Mouse (Mus musculus) cerebellum, adult 2 months (tissue): ENCODE data around the gene Sh2b1. TPM values are rescaled to one million over a fixed set of nuclear protein-coding genes. Genes with fewer than 3 reads are reported as not detected.

ENCODE experiments used
- DNase-seq, 2 experiments: peaks; one replicate each; pipeline ENCODE4 v3.0.0; 2021
- H3K27ac ChIP-seq: fragments of 200-500 bp; 2 replicates; pipeline ENCODE4 v1.5.1; 2012; ENCODE audit warnings: low read length, control low read depth, inconsistent platforms; ENCODE audit not compliant: insufficient read depth
- H3K27me3 ChIP-seq: fragments of 200-500 bp; 2 replicates; pipeline ENCODE4 v1.6.1; 2012; ENCODE audit warnings: inconsistent platforms, mild to moderate bottlenecking, low read length, moderate library complexity; ENCODE audit not compliant: control insufficient read depth, insufficient read depth
- H3K4me1 ChIP-seq: fragments of 200-500 bp; 2 replicates; pipeline ENCODE4 v1.6.1; 2011; ENCODE audit warnings: low read length; ENCODE audit not compliant: control insufficient read depth, insufficient read depth
- H3K4me3 ChIP-seq: fragments of 200-500 bp; replicated peaks from 2 replicates; pipeline ENCODE3; 2011; ENCODE audit warnings: mild to moderate bottlenecking, low read depth, low read length, control low read depth; ENCODE audit not compliant: insufficient read depth
- CTCF ChIP-seq: fragments of 200-500 bp; IDR thresholded peaks from 2 replicates; pipeline ENCODE4 v1.5.1; 2011; ENCODE audit warnings: low read depth, mild to moderate bottlenecking, control low read depth, low read length, moderate library complexity, borderline replicate concordance; ENCODE audit not compliant: insufficient read depth
- POLR2A ChIP-seq: fragments of 200-500 bp; IDR thresholded peaks from 2 replicates; pipeline ENCODE4 v1.6.1; 2011; ENCODE audit warnings: low read length, control low read depth, borderline replicate concordance; ENCODE audit not compliant: insufficient read depth
- WGBS: fragments of 180-500 bp; shearing (Covaris S2); methylation state at CpG from one replicate; pipeline ENCODE4 v1.1.7; 2018; 5-methylcytosine and 5-hydroxymethylcytosine counted together
- polyA plus RNA-seq: library from polyadenylated mRNA; depleted of rRNA; stranded (reverse); fragments of >200 nt; gene quantifications from 2 replicates; pipeline ENCODE4 v1.2.3, GENCODE M21; 2012

Sh2b1 gene
- polyA plus RNA-seq, 1 experiment: 69.5 TPM

GRCm38 (mm10) chr7:126466707-126467106 lies 8.5 kb downstream of the Sh2b1 start:
- Histone ChIP-seq H3K4me1 (no peaks in the 10 kb centered on the region; the same call in 1 of the 2 replicates), H3K27me3 (no peaks in the 10 kb centered on the region; the same call in 1 of the 2 replicates), H3K27ac (no peak overlapping the region), H3K4me3 (no peak overlapping the region)
- DNase-seq: no peak
- 70% methylated on average over 5 of the region's 5 CpGs for WGBS
- no peak for TF ChIP-seq POLR2A
- no peak for TF ChIP-seq CTCF

GRCm38 (mm10) chr7:126466116-126466515 lies 9.1 kb downstream of the Sh2b1 start:
- H3K27ac ChIP-seq: no peak overlapping the region
- no peaks in the 10 kb centered on the region; the same call in 1 of the 2 replicates for H3K27me3 ChIP-seq
- H3K4me3 ChIP-seq: no peak overlapping the region
- TF ChIP-seq POLR2A (no peak), CTCF (no peak)
- no peaks in the 10 kb centered on the region for H3K4me1 ChIP-seq
- 69% methylated on average over 9 of the region's 9 CpGs for WGBS
- DNase-seq: no peak

- no peak overlapping the region for H3K27ac ChIP-seq
- H3K4me1 ChIP-seq: no peaks in the 10 kb centered on the region
- TF ChIP-seq POLR2A: no peak
- TF ChIP-seq CTCF: no peak
- no peak overlapping the region for H3K4me3 ChIP-seq
- WGBS: 47% methylated on average over 7 of the region's 7 CpGs
- no peak for DNase-seq
- H3K27me3 ChIP-seq: no peaks in the 10 kb centered on the region; the same call in 1 of the 2 replicates
Observed at GRCm38 (mm10) chr7:126465246-126466030, 9.8 kb downstream of the Sh2b1 start.

- Histone ChIP-seq H3K27ac (no peak overlapping the region), H3K4me3 (no peak overlapping the region), H3K4me1 (no peaks in the 10 kb centered on the region), H3K27me3 (no peaks in the 10 kb centered on the region; the same call in 1 of the 2 replicates)
- no peak for TF ChIP-seq CTCF
- TF ChIP-seq POLR2A: no peak
- WGBS: 37% methylated on average over 5 of the region's 5 CpGs
- DNase-seq: no peak
Observed at GRCm38 (mm10) chr7:126464836-126465235, 10.4 kb downstream of the Sh2b1 start.

- DNase-seq: no peak
- WGBS: 48% methylated on average over 4 of the region's 4 CpGs
- H3K4me3 ChIP-seq: no peak overlapping the region
- no peaks in the 10 kb centered on the region for H3K4me1 ChIP-seq
- no peak overlapping the region for H3K27ac ChIP-seq
- no peaks in the 10 kb centered on the region; the same call in 1 of the 2 replicates for H3K27me3 ChIP-seq
- TF ChIP-seq CTCF (no peak), POLR2A (no peak)
Observed at GRCm38 (mm10) chr7:126464121-126464520, 11.1 kb downstream of the Sh2b1 start.

- H3K27me3 ChIP-seq: no peaks in the 10 kb centered on the region; the same call in 1 of the 2 replicates
- H3K4me3 ChIP-seq: no peak overlapping the region
- H3K4me1 ChIP-seq: no peaks in the 10 kb centered on the region
- no peak for TF ChIP-seq POLR2A
- no peak for TF ChIP-seq CTCF
- WGBS: 64% methylated on average over 4 of the region's 4 CpGs
- no peak overlapping the region for H3K27ac ChIP-seq
- no peak for DNase-seq
Observed at GRCm38 (mm10) chr7:126463547-126463946, 11.7 kb downstream of the Sh2b1 start.

GRCm38 (mm10) chr7:126463004-126463403 lies 12.2 kb downstream of the Sh2b1 start, which contains the start of gene Atp2a1:
Gene Atp2a1, minus strand, starts transcription at chr7:126463108.
- no peak within 1 kb of the TSS for H3K4me3 ChIP-seq
- no peak for TF ChIP-seq POLR2A
- TF ChIP-seq CTCF: no peak
- WGBS: 59% methylated on average over 5 of the region's 5 CpGs
- no peaks in the 10 kb centered on the region; the same call in 1 of the 2 replicates for H3K27me3 ChIP-seq
- DNase-seq: no peak
- H3K4me1 ChIP-seq: no peaks in the 10 kb centered on the region
- H3K27ac ChIP-seq: no peak within 1 kb of the TSS

- 65% methylated on average over 3 of the region's 3 CpGs for WGBS
- no peak for DNase-seq
- H3K4me3 ChIP-seq: no peak overlapping the region
- H3K27me3 ChIP-seq: no peaks in the 10 kb centered on the region; the same call in 1 of the 2 replicates
- no peak overlapping the region for H3K27ac ChIP-seq
- TF ChIP-seq CTCF: no peak
- no peak for TF ChIP-seq POLR2A
- H3K4me1 ChIP-seq: no peaks in the 10 kb centered on the region
Observed at GRCm38 (mm10) chr7:126461626-126462025, 13.6 kb downstream of the Sh2b1 start.
